Mouse (Mus musculus) hindbrain, postnatal 0 days (tissue): ENCODE measurements around the gene Egf. TPM values are rescaled to one million over a fixed set of nuclear protein-coding genes. Genes with fewer than 3 reads are reported as not detected.

Experiments used
- ATAC-seq: fragments of 200-750 bp; cut with Nextera tagmentation; 2 replicates; pipeline ENCODE4 v1.8.0; 2017; ENCODE audit warnings: mild to moderate bottlenecking, moderate TSS enrichment, moderate library complexity
- DNase-seq: peaks from one replicate; pipeline ENCODE4 v3.0.0-alpha.2; 2015; ENCODE audit warnings: low spot score
- H3K27ac ChIP-seq: fragments of 300-500 bp; sonication (generic); 2 replicates; pipeline ENCODE4 v1.5.1; 2014; ENCODE audit warnings: mild to moderate bottlenecking
- H3K27me3 ChIP-seq: fragments of 300-500 bp; sonication (generic); 2 replicates; pipeline ENCODE4 v1.6.1; 2014; ENCODE audit warnings: low read length, mixed read lengths; ENCODE audit not compliant: insufficient read depth
- H3K36me3 ChIP-seq: fragments of 300-500 bp; sonication (generic); 2 replicates; pipeline ENCODE4 v1.6.1; 2014; ENCODE audit warnings: low read length, mixed read lengths; ENCODE audit not compliant: insufficient read depth
- H3K4me1 ChIP-seq: fragments of 300-500 bp; sonication (generic); 2 replicates; pipeline ENCODE4 v1.6.1; 2014; ENCODE audit warnings: antibody characterized with exemption, low read length, mixed read lengths; ENCODE audit not compliant: insufficient read depth
- H3K4me2 ChIP-seq: fragments of 300-500 bp; sonication (generic); 2 replicates; pipeline ENCODE4 v1.6.1; 2014; ENCODE audit warnings: low read depth, mild to moderate bottlenecking, low read length, moderate library complexity, mixed read lengths
- H3K4me3 ChIP-seq: fragments of 300-500 bp; sonication (generic); 2 replicates; pipeline ENCODE4 v1.5.1; 2014; ENCODE audit warnings: low read length
- H3K9ac ChIP-seq: fragments of 300-500 bp; sonication (generic); replicated peaks from 2 replicates; pipeline ENCODE4 v1.6.1; 2014; ENCODE audit warnings: mild to moderate bottlenecking, low read length, moderate library complexity, mixed read lengths
- H3K9me3 ChIP-seq: fragments of 300-500 bp; sonication (generic); 2 replicates; pipeline ENCODE4 v1.6.1; 2016; ENCODE audit warnings: low read length, mixed read lengths
- CTCF ChIP-seq: IDR thresholded peaks from 2 replicates; pipeline ENCODE4 v1.5.1; 2016; ENCODE audit warnings: antibody characterized with exemption, control low read depth, low read depth
- WGBS: fragments of 180-500 bp; shearing (Covaris S2); extraction: QIAGEN DNeasy Blood & Tissue Kit; methylation state at CpG from one replicate; pipeline ENCODE4 v1.1.7; 2014; 5-methylcytosine and 5-hydroxymethylcytosine counted together
- polyA plus RNA-seq: library from polyadenylated mRNA; unstranded; fragments of >200 nt; fragmentation: Nextera tagmentation; extraction: Ambion mirVana; gene quantifications from 2 replicates; pipeline ENCODE4 v1.2.1, GENCODE M21; 2015
- total RNA-seq: library from RNA; depleted of rRNA; stranded (reverse); fragments of >200 nt; gene quantifications from 2 replicates; pipeline ENCODE4 v1.2.3, GENCODE M21; 2014

Egf gene
- total and polyA plus RNA-seq, 2 experiments from 2014 or later = 1.2 to 1.3 TPM

DNA sequence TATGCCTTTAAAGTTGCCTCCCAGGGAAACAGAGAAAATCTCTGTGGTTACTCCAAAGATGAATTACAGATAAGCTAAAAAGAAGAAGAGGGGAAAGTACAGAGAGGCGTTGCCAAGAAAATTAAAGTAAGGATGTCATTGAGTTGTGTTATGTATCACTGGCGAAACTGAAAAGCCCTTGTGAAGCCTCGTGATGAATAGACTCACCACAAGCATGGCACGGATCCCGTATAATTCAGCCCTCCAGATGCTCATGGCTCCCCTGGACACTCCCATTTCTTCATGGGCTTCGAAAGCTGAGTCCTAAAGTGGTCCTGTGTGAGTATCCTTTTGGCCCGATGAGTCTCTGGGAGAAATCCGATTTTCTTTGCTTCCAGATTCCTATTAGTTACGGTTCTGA lies 97.9 kb downstream of the Egf start:
- no peak for TF ChIP-seq CTCF
- H3K4me1 ChIP-seq = no peaks in the 10 kb centered on the region
- H3K9ac ChIP-seq = no peak overlapping the region
- no peaks in the 10 kb centered on the region for H3K9me3 ChIP-seq
- no peak overlapping the region for H3K4me3 ChIP-seq
- H3K36me3 ChIP-seq = no peaks in the 10 kb centered on the region
- 80% methylated on average over 9 of the region's 9 CpGs for WGBS
- ATAC-seq (no peak), DNase-seq (no peak)
- no peak overlapping the region for H3K4me2 ChIP-seq
- no peaks in the 10 kb centered on the region for H3K27me3 ChIP-seq
- H3K27ac ChIP-seq = no peak overlapping the region

DNA sequence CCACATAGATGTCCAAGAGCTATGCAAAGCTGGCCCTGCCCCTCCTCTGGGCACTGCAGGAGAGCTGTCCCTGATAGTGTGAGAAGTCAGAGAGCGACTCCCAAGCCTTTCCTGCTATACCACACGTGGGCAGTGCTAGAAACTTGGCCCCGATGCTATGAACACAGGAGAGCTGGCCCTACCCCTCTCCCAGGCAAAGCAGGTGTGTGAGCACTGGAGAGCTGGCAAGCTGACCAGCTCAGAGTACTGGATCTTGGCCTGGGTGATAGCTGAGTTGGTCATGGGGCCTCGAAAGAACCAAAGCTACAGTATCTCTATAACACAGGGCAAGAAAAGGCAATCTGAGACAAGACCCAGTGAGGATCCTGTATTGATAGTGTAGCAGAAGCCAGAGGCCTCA lies 98.6 kb downstream of the Egf start:
- no peak overlapping the region for H3K27ac ChIP-seq
- H3K9ac ChIP-seq = no peak overlapping the region
- H3K36me3 ChIP-seq = no peaks in the 10 kb centered on the region
- ATAC-seq (no peak), DNase-seq (no peak)
- no peak overlapping the region for H3K4me2 ChIP-seq
- H3K4me1 ChIP-seq = no peaks in the 10 kb centered on the region
- no peaks in the 10 kb centered on the region for H3K9me3 ChIP-seq
- H3K27me3 ChIP-seq = no peaks in the 10 kb centered on the region
- 88% methylated on average over 4 of the region's 4 CpGs for WGBS
- TF ChIP-seq CTCF = no peak
- H3K4me3 ChIP-seq = no peak overlapping the region

GRCm38 (mm10) chr3:129652476-129652875 lies 102.6 kb downstream of the Egf start:
- DNase-seq = no peak
- WGBS = 88% methylated on average over 4 of the region's 4 CpGs
- no peak for TF ChIP-seq CTCF
- H3K9ac ChIP-seq = no peak overlapping the region
- no peaks in the 10 kb centered on the region for H3K27me3 ChIP-seq
- H3K4me1 ChIP-seq = no peaks in the 10 kb centered on the region
- ATAC-seq = no peak
- no peak overlapping the region for H3K4me2 ChIP-seq
- H3K27ac ChIP-seq = no peak overlapping the region
- H3K9me3 ChIP-seq = no peaks in the 10 kb centered on the region
- H3K4me3 ChIP-seq = no peak overlapping the region
- no peaks in the 10 kb centered on the region for H3K36me3 ChIP-seq

DNA sequence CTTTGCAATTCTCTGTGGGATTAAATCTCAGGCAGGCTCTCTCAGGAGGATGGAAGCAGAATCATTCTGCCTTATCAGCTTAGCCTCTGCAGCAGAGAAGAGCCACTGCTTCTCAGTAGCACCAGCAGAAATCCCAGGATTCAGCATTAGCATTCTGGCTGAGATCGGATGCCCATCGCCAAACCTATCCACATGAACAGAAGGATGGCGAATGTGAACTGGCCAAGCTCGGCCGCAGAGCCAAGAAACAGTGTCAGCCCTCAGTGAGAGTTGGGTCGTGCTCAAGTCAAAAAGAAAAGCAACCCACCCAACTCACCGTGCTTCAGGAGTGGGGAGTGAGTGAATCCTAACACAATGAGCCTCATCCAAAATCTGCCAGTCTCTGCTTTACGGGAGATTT lies 103.4 kb downstream of the Egf start:
- WGBS = 79% methylated on average over 8 of the region's 8 CpGs
- ATAC-seq = no peak

GRCm38 (mm10) chr3:129650931-129651330 lies 104.2 kb downstream of the Egf start:
- Histone ChIP-seq H3K36me3 (no peaks in the 10 kb centered on the region), H3K27ac (no peak overlapping the region), H3K4me1 (no peaks in the 10 kb centered on the region), H3K9me3 (no peaks in the 10 kb centered on the region), H3K27me3 (no peaks in the 10 kb centered on the region), H3K9ac (no peak overlapping the region), H3K4me3 (no peak overlapping the region), H3K4me2 (no peak overlapping the region)
- no peak for TF ChIP-seq CTCF
- WGBS = 24% methylated on average over 1 of the region's 1 CpGs
- ATAC-seq (no peak), DNase-seq (no peak)

More for the DNA sequence above, 103.4 kb downstream of the Egf start:
- Histone ChIP-seq H3K4me2 (no peak overlapping the region), H3K27me3 (no peaks in the 10 kb centered on the region), H3K9ac (no peak overlapping the region), H3K36me3 (no peaks in the 10 kb centered on the region), H3K9me3 (no peaks in the 10 kb centered on the region), H3K27ac (no peak overlapping the region), H3K4me1 (no peaks in the 10 kb centered on the region), H3K4me3 (no peak overlapping the region)
- no peak for DNase-seq
- TF ChIP-seq CTCF = no peak

- no peaks in the 10 kb centered on the region for H3K36me3 ChIP-seq
- no peak overlapping the region for H3K27ac ChIP-seq
- ATAC-seq = no peak
- H3K9ac ChIP-seq = no peak overlapping the region
- no peak overlapping the region for H3K4me2 ChIP-seq
- no peaks in the 10 kb centered on the region for H3K4me1 ChIP-seq
- no peaks in the 10 kb centered on the region for H3K27me3 ChIP-seq
- no peaks in the 10 kb centered on the region for H3K9me3 ChIP-seq
- no peak for DNase-seq
- no peak for TF ChIP-seq CTCF
- no peak overlapping the region for H3K4me3 ChIP-seq
Measured at GRCm38 (mm10) chr3:129650293-129650612, 104.9 kb downstream of the Egf start.

DNA sequence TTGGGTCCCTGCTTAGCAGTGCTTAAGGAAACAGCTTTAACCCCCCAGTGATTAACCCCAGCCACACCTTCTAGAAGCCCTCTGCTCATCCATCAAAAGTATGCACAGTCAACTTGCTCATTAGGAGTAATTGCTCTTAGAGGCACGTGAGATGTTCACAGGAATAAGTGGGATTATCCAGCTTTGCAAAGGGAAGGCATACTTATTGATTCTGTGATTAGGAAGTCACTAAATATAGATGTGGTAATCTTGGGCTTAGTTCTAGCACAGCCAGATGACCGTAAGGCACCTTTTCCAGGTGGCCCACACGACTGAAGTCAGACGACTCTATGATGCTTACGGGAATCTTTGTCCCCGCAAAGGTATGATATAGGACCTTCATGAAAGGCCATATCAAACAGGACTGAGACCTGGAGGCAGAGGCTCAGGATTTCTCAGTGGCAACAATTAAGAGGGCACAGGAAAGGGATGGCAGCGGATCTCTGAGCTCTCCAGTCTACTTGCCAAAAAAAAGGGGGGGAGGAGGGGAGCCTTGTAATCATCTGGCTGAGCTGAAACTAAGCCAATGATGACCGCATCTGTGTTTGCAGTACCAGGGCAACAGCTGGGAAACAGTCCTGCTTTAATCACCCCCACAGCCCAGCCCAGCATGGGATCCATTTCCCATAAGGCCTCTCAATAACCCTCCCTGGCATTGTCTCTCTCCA lies 105.4 kb downstream of the Egf start:
- Histone ChIP-seq H3K27ac (no peak overlapping the region), H3K4me3 (no peak overlapping the region), H3K27me3 (no peaks in the 10 kb centered on the region), H3K4me2 (no peak overlapping the region), H3K9ac (no peak overlapping the region), H3K9me3 (no peaks in the 10 kb centered on the region), H3K36me3 (no peaks in the 10 kb centered on the region), H3K4me1 (no peaks in the 10 kb centered on the region)
- no peak for TF ChIP-seq CTCF
- peak; percentile 35 for DNase-seq
- ATAC-seq = peak; percentile 53; the same call in 1 of the 2 replicates
- 73% methylated on average over 8 of the region's 8 CpGs for WGBS
